Mouse (Mus musculus): ENCODE measurements at regions not wholly inside any gene's neighbourhood (a gene's known extent, or its start where the extent isn't known, plus 50 kb on each side); places are given as distances from the start of the nearest gene placed in this dataset.

- TF ChIP-seq CTCF (IDR thresholded peaks at IDR 0.05; ENCODE audit: low read depth) (0 out of 2 replicates have a peak, but pooled peaks have one; percentile 1), EP300 (optimal IDR thresholded peaks at IDR 0.05) (no peak)
These were observed 199.5 kb downstream of the Gadd45g start for GRCm38 (mm10) chr13:52046020-52046419.
